Mouse (Mus musculus) lung, postnatal 0 days (tissue): ENCODE results near the gene Bglap3.

Experiments
- CTCF ChIP-seq: IDR thresholded peaks from 2 replicates; pipeline ENCODE4 v1.5.1; 2016; ENCODE audit warnings: antibody characterized with exemption, mild to moderate bottlenecking
- EP300 ChIP-seq: IDR thresholded peaks from 2 replicates; pipeline ENCODE4 v1.6.1; 2016; ENCODE audit warnings: antibody characterized with exemption, mild to moderate bottlenecking, control low read depth

DNA sequence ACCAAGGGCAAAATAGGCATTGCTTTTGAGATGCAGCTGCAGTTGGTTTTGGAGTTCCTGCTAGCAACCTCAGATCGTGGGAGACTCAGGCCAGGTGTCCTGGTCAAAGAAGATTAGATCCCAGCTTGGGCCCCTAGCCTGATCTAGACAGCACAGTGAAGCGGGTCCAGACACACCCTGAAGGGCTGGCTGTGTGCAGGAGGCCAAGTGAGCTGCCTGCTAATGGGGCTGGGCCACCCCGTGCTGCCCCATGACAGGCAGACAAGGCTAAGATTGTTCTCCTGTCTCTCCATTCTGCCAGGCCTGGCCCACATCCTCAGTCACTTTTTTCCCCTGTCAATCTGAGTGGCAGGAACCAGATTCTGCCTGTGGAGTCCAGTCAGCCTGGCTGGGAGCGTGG, 8.8 kb downstream of the Bglap3 start:
- no peak for TF ChIP-seq CTCF
- TF ChIP-seq EP300 = no peak
